Mouse (Mus musculus): ENCODE data around the gene Glis3. TPM values are rescaled to one million over a fixed set of nuclear protein-coding genes. Genes with fewer than 3 reads are reported as not detected.

Glis3 gene
- polyA plus RNA-seq, 2 experiments, result 0.08 to 0.14 TPM

GRCm38 (mm10) chr19:28376401-28376800 lies 303.5 kb downstream of the Glis3 start:
- Histone ChIP-seq H3K27me3 (ENCODE audit: control insufficient read depth, insufficient read depth, low read length) (no peaks in the 10 kb centered on the region), H3K9me3 (ENCODE audit: control insufficient read depth, low read length) (no peaks in the 10 kb centered on the region), H3K4me2 (ENCODE audit: low read depth) (no peak overlapping the region), H3K4me3 (ENCODE audit: insufficient read depth in 1 of 2, low read depth in 2 of 2, low read length in 2 of 2) (no peak overlapping the region), H3K27ac (no peak overlapping the region), H3K9ac (replicated peaks) (no peak overlapping the region), H3K36me3 (replicated peaks; ENCODE audit: control insufficient read depth, insufficient read depth, low read depth) (no peaks in the 10 kb centered on the region), H3K4me1 (replicated peaks; ENCODE audit: control insufficient read depth in 2 of 2, insufficient read depth in 2 of 2, low read length in 1 of 2) (no peaks in the 10 kb centered on the region)
- ATAC-seq (ENCODE audit: insufficient read depth) (no peak), DNase-seq (ENCODE audit: low read depth in 3 of 3, low spot score in 3 of 3) (no peak)
- TF ChIP-seq CTCF (IDR thresholded peaks at IDR 0.05; ENCODE audit: low read depth) (no peak), EP300 (IDR thresholded peaks at IDR 0.05; ENCODE audit: low read depth) (no peak)
- 40% methylated on average over 1 of the region's 1 CpGs for WGBS (ENCODE audit: insufficient replicate concordance)

GRCm38 (mm10) chr19:28375746-28376145 lies 304.1 kb downstream of the Glis3 start:
- DNase-seq (ENCODE audit: low read depth in 3 of 3, low spot score in 3 of 3) (no peak), ATAC-seq (ENCODE audit: insufficient read depth) (no peak)
- no peak for TF ChIP-seq CTCF (IDR thresholded peaks at IDR 0.05; ENCODE audit: low read depth)
- no peak overlapping the region for H3K27ac ChIP-seq
- H3K9ac ChIP-seq (replicated peaks), result no peak overlapping the region
- H3K9me3 ChIP-seq (ENCODE audit: control insufficient read depth, low read length), result no peaks in the 10 kb centered on the region
- 52% methylated on average over 2 of the region's 2 CpGs for WGBS (ENCODE audit: insufficient replicate concordance)
- H3K4me1 ChIP-seq (replicated peaks; ENCODE audit: control insufficient read depth in 2 of 2, insufficient read depth in 2 of 2, low read length in 1 of 2), result no peaks in the 10 kb centered on the region
- H3K4me2 ChIP-seq (ENCODE audit: low read depth), result no peak overlapping the region
- H3K27me3 ChIP-seq (ENCODE audit: control insufficient read depth, insufficient read depth, low read length), result no peaks in the 10 kb centered on the region
- H3K36me3 ChIP-seq (replicated peaks; ENCODE audit: control insufficient read depth, insufficient read depth, low read depth), result no peaks in the 10 kb centered on the region
- H3K4me3 ChIP-seq (ENCODE audit: insufficient read depth in 1 of 2, low read depth in 2 of 2, low read length in 2 of 2), result no peak overlapping the region

GRCm38 (mm10) chr19:28374524-28374923 lies 305.4 kb downstream of the Glis3 start:
- H3K27ac ChIP-seq, result no peak overlapping the region
- H3K4me3 ChIP-seq (ENCODE audit: insufficient read depth in 1 of 2, low read depth in 2 of 2, low read length in 2 of 2), result no peak overlapping the region
- no peaks in the 10 kb centered on the region for H3K36me3 ChIP-seq (replicated peaks; ENCODE audit: control insufficient read depth, insufficient read depth, low read depth)
- 51% methylated on average over 2 of the region's 2 CpGs for WGBS (ENCODE audit: insufficient replicate concordance)
- no peak overlapping the region for H3K9ac ChIP-seq (replicated peaks)
- no peak for ATAC-seq (ENCODE audit: insufficient read depth)
- no peaks in the 10 kb centered on the region for H3K4me1 ChIP-seq (replicated peaks; ENCODE audit: control insufficient read depth in 2 of 2, insufficient read depth in 2 of 2, low read length in 1 of 2)
- H3K4me2 ChIP-seq (ENCODE audit: low read depth), result no peak overlapping the region
- TF ChIP-seq EP300 (IDR thresholded peaks at IDR 0.05; ENCODE audit: low read depth) (no peak), CTCF (IDR thresholded peaks at IDR 0.05; ENCODE audit: low read depth) (no peak)
- DNase-seq (ENCODE audit: low read depth in 3 of 3, low spot score in 3 of 3), result no peak
- no peaks in the 10 kb centered on the region for H3K27me3 ChIP-seq (ENCODE audit: control insufficient read depth, insufficient read depth, low read length)
- no peaks in the 10 kb centered on the region for H3K9me3 ChIP-seq (ENCODE audit: control insufficient read depth, low read length)

- no peaks in the 10 kb centered on the region for H3K9me3 ChIP-seq (ENCODE audit: control insufficient read depth, low read length)
- DNase-seq (ENCODE audit: low read depth in 3 of 3, low spot score in 3 of 3) (no peak), ATAC-seq (ENCODE audit: insufficient read depth) (no peak)
- no peak overlapping the region for H3K4me3 ChIP-seq (ENCODE audit: insufficient read depth in 1 of 2, low read depth in 2 of 2, low read length in 2 of 2)
- no peak overlapping the region for H3K27ac ChIP-seq
- TF ChIP-seq CTCF (IDR thresholded peaks at IDR 0.05; ENCODE audit: low read depth) (no peak), EP300 (IDR thresholded peaks at IDR 0.05; ENCODE audit: low read depth) (no peak)
- WGBS (ENCODE audit: insufficient replicate concordance), result 57% methylated on average over 4 of the region's 4 CpGs
- no peaks in the 10 kb centered on the region for H3K36me3 ChIP-seq (replicated peaks; ENCODE audit: control insufficient read depth, insufficient read depth, low read depth)
- H3K27me3 ChIP-seq (ENCODE audit: control insufficient read depth, insufficient read depth, low read length), result no peaks in the 10 kb centered on the region
- H3K4me2 ChIP-seq (ENCODE audit: low read depth), result no peak overlapping the region
- H3K9ac ChIP-seq (replicated peaks), result no peak overlapping the region
- no peaks in the 10 kb centered on the region for H3K4me1 ChIP-seq (replicated peaks; ENCODE audit: control insufficient read depth in 2 of 2, insufficient read depth in 2 of 2, low read length in 1 of 2)
Observed at GRCm38 (mm10) chr19:28368215-28368614, 311.7 kb downstream of the Glis3 start.

- no peak overlapping the region for H3K4me3 ChIP-seq (ENCODE audit: insufficient read depth in 1 of 2, low read depth in 2 of 2, low read length in 2 of 2)
- H3K27me3 ChIP-seq (ENCODE audit: control insufficient read depth, insufficient read depth, low read length), result no peaks in the 10 kb centered on the region
- no peak overlapping the region for H3K9ac ChIP-seq (replicated peaks)
- H3K4me1 ChIP-seq (replicated peaks; ENCODE audit: control insufficient read depth in 2 of 2, insufficient read depth in 2 of 2, low read length in 1 of 2), result no peaks in the 10 kb centered on the region
- no peaks in the 10 kb centered on the region for H3K9me3 ChIP-seq (ENCODE audit: control insufficient read depth, low read length)
- H3K27ac ChIP-seq, result no peak overlapping the region
- no peak overlapping the region for H3K4me2 ChIP-seq (ENCODE audit: low read depth)
- H3K36me3 ChIP-seq (replicated peaks; ENCODE audit: control insufficient read depth, insufficient read depth, low read depth), result no peaks in the 10 kb centered on the region
- TF ChIP-seq EP300 (IDR thresholded peaks at IDR 0.05; ENCODE audit: low read depth) (no peak), CTCF (IDR thresholded peaks at IDR 0.05; ENCODE audit: low read depth) (no peak)
- DNase-seq (ENCODE audit: low read depth in 3 of 3, low spot score in 3 of 3), result no peak
- no peak for ATAC-seq (ENCODE audit: insufficient read depth)
- 67% methylated on average over 6 of the region's 6 CpGs for WGBS (ENCODE audit: insufficient replicate concordance)
Observed at GRCm38 (mm10) chr19:28367274-28367673, 312.6 kb downstream of the Glis3 start.

Measured in liver, embryonic 14.5 days (tissue).